Mouse (Mus musculus): ENCODE results near the gene Dhx58. TPM values are rescaled to one million over a fixed set of nuclear protein-coding genes. Genes with fewer than 3 reads are reported as not detected.

The Dhx58 gene
- polyA plus RNA-seq, 1 experiment, result 15.1 TPM

DNA sequence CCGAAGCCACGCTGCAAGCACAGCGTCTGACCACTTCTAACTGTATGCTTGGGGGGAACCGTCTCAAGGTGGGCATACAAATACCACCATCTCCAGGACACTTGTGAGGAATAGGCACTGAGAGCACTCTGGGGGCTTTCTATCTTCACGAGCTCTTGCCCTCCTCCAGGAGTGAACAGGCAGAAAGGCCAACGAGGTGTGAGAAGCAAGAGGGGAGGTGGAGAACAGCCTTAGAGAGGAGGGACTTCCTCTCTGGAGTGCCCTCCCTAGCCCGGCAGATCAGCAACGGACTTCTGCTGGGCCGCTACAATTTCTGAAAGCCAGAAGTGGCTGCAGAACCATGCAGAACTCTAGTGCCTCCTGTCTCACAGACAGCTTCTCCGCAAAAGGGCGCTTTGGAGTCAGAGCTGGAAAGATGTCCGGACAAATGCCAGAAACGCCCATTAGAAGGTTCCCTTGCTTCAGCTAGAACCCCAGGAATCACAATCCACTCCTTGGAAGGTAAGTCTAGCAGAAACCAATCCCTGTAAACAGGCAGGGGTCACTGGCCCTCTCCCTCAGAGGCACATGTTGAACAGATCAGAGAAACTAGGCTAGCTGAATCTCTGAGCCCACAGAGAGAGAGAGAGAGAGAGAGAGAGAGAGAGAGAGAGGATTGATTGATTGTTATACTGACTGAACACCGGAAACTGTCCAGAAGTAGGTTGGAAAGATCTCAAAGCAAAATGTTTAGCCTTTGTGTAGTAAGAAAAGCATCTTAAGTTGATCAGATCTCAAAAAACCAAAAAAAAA lies 32.1 kb upstream of the Dhx58 start:
- Histone ChIP-seq H3K27me3 (ENCODE audit: control insufficient read depth, insufficient read depth, low read length) (no peaks in the 10 kb centered on the region), H3K36me3 (ENCODE audit: control insufficient read depth, insufficient read depth, low read length) (no peaks in the 10 kb centered on the region; the same call in 1 of the 2 replicates), H3K4me1 (ENCODE audit: control insufficient read depth, insufficient read depth, insufficient read length) (peaks cover 18% of the 10 kb centered on the region; the same call in 1 of the 2 replicates), H3K27ac (ENCODE audit: insufficient read depth, low read length) (peak overlapping the region; percentile 43), H3K4me3 (ENCODE audit: extremely low read depth, insufficient read depth, insufficient read length) (peak overlapping the region; percentile 39)
- no peak for TF ChIP-seq CTCF (IDR thresholded peaks at IDR 0.05; ENCODE audit: extremely low read depth, insufficient read depth, insufficient read length, insufficient replicate concordance)
- TF ChIP-seq POLR2A (IDR thresholded peaks at IDR 0.05; ENCODE audit: low read depth, low read length), result no peak
- 9% methylated on average over 14 of the region's 14 CpGs for WGBS
- no peak for DNase-seq (ENCODE audit: low read depth in 1 of 2, low spot score in 2 of 2)

GRCm38 (mm10) chr11:100735134-100735865 lies 31.2 kb upstream of the Dhx58 start:
- H3K36me3 ChIP-seq (ENCODE audit: control insufficient read depth, insufficient read depth, low read length), result no peaks in the 10 kb centered on the region; the same call in 1 of the 2 replicates
- H3K27me3 ChIP-seq (ENCODE audit: control insufficient read depth, insufficient read depth, low read length), result no peaks in the 10 kb centered on the region
- no peak for DNase-seq (ENCODE audit: low read depth in 1 of 2, low spot score in 2 of 2)
- 57% methylated on average over 9 of the region's 9 CpGs for WGBS
- H3K4me1 ChIP-seq (ENCODE audit: control insufficient read depth, insufficient read depth, insufficient read length), result peaks cover 23% of the 10 kb centered on the region; the same call in 1 of the 2 replicates
- peak overlapping the region; percentile 43 for H3K27ac ChIP-seq (ENCODE audit: insufficient read depth, low read length)
- peak overlapping the region; percentile 39 for H3K4me3 ChIP-seq (ENCODE audit: extremely low read depth, insufficient read depth, insufficient read length)
- TF ChIP-seq CTCF (IDR thresholded peaks at IDR 0.05; ENCODE audit: extremely low read depth, insufficient read depth, insufficient read length, insufficient replicate concordance) (no peak), POLR2A (IDR thresholded peaks at IDR 0.05; ENCODE audit: low read depth, low read length) (no peak)

DNA sequence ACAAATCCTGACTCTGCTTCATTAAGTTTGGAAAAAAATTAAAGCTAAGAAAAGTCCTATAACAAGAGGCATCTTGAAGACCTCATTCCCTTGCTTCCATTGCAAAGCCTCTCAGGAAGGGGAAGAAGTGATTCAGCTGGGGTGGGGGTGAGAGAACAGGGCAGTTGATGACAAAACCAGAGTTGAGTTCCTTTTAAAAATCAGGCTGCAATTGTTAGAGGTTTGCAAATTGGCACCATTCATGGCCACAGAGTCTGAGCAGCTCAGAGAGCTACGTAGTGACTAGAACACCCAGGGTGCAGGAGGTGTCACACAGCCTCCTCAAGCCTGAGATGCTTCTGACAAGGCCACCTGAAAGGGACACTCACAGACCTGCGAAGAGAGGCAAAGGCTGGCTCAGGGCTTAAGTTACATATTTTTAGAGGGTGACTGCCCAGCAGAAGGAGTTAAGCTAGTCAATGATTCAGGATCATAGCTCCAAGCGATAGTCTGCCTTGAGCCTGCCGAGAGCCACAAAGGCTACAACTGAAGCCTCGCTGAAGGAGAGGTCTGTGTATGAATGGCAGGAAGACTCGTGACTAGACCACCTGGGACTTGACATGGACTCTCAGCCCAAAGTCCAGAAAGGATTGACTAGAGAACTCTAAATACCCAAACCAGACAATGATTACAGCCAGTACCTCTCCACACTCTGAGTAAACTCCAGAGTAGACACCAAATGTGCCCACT lies 26.6 kb upstream of the Dhx58 start:
- DNase-seq (ENCODE audit: low read depth in 1 of 2, low spot score in 2 of 2), result no peak
- Histone ChIP-seq H3K27me3 (ENCODE audit: control insufficient read depth, insufficient read depth, low read length) (no peaks in the 10 kb centered on the region), H3K4me1 (ENCODE audit: control insufficient read depth, insufficient read depth, insufficient read length) (peaks cover 19% of the 10 kb centered on the region), H3K36me3 (ENCODE audit: control insufficient read depth, insufficient read depth, low read length) (peaks cover 9% of the 10 kb centered on the region), H3K27ac (ENCODE audit: insufficient read depth, low read length) (0 out of 2 replicates have a peak overlapping the region, but pooled peaks have one; percentile 3), H3K4me3 (ENCODE audit: extremely low read depth, insufficient read depth, insufficient read length) (no peak overlapping the region)
- TF ChIP-seq CTCF (IDR thresholded peaks at IDR 0.05; ENCODE audit: extremely low read depth, insufficient read depth, insufficient read length, insufficient replicate concordance), result no peak
- no peak for TF ChIP-seq POLR2A (IDR thresholded peaks at IDR 0.05; ENCODE audit: low read depth, low read length)
- 71% methylated on average over 6 of the region's 6 CpGs for WGBS

DNA sequence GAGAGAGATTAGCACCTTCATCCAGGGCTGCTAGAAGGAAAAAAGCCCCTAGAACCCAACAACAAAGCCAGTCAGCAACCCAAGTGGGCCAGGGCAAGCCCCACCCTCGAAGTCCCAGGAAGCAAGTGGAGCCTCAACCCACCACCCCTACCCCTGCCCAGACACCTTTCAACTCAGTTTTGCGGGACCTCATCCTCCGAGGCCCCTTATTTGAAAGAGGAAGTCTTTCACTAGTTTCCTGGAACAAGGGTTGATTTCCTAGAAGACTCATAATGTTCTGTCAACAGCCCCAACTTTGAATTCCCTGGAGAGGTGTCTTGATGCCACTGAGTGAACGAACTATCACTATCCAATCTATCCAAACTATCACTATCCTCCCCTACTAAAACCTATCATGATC lies 25.9 kb upstream of the Dhx58 start:
- TF ChIP-seq CTCF (IDR thresholded peaks at IDR 0.05; ENCODE audit: extremely low read depth, insufficient read depth, insufficient read length, insufficient replicate concordance) (no peak), POLR2A (IDR thresholded peaks at IDR 0.05; ENCODE audit: low read depth, low read length) (no peak)
- H3K36me3 ChIP-seq (ENCODE audit: control insufficient read depth, insufficient read depth, low read length), result peaks cover 9% of the 10 kb centered on the region
- WGBS, result 15% methylated on average over 4 of the region's 4 CpGs

GRCm38 (mm10) chr11:100728601-100729000 lies 24.5 kb upstream of the Dhx58 start:
- H3K4me1 ChIP-seq (ENCODE audit: control insufficient read depth, insufficient read depth, insufficient read length), result peaks cover 22% of the 10 kb centered on the region
- no peak overlapping the region for H3K27ac ChIP-seq (ENCODE audit: insufficient read depth, low read length)
- no peak overlapping the region for H3K4me3 ChIP-seq (ENCODE audit: extremely low read depth, insufficient read depth, insufficient read length)
- no peaks in the 10 kb centered on the region for H3K27me3 ChIP-seq (ENCODE audit: control insufficient read depth, insufficient read depth, low read length)
- 77% methylated on average over 6 of the region's 6 CpGs for WGBS
- peaks cover 9% of the 10 kb centered on the region for H3K36me3 ChIP-seq (ENCODE audit: control insufficient read depth, insufficient read depth, low read length)
- DNase-seq (ENCODE audit: low read depth in 1 of 2, low spot score in 2 of 2), result no peak
- TF ChIP-seq CTCF (IDR thresholded peaks at IDR 0.05; ENCODE audit: extremely low read depth, insufficient read depth, insufficient read length, insufficient replicate concordance) (no peak), POLR2A (IDR thresholded peaks at IDR 0.05; ENCODE audit: low read depth, low read length) (no peak)

More for the DNA sequence above, 25.9 kb upstream of the Dhx58 start:
- no peak for DNase-seq (ENCODE audit: low read depth in 1 of 2, low spot score in 2 of 2)
- Histone ChIP-seq H3K27ac (ENCODE audit: insufficient read depth, low read length) (peak overlapping the region; percentile 35; the same call in 1 of the 2 replicates), H3K4me1 (ENCODE audit: control insufficient read depth, insufficient read depth, insufficient read length) (peaks cover 19% of the 10 kb centered on the region), H3K4me3 (ENCODE audit: extremely low read depth, insufficient read depth, insufficient read length) (no peak overlapping the region), H3K27me3 (ENCODE audit: control insufficient read depth, insufficient read depth, low read length) (no peaks in the 10 kb centered on the region)

DNA sequence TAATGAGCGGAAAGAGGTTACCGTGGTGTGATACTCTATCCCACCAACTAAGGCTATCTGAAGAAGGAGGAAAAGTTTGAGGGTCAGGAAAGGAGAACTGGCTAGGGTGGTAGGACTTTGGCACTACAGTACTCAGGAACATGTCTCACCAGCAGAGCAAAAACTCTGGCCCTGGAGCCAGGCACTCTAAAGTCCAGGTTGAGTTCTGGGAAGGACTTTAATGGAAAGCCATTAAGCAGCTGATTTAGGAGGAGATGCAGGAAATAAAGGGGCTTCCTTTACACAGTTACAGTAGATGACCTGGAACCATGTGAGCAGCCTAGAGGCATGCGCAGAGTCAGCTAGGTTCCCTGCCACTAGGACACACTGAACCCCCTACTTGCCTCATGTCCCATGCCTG lies 23.1 kb upstream of the Dhx58 start:
- peaks cover 9% of the 10 kb centered on the region for H3K36me3 ChIP-seq (ENCODE audit: control insufficient read depth, insufficient read depth, low read length)
- no peak overlapping the region for H3K27ac ChIP-seq (ENCODE audit: insufficient read depth, low read length)
- no peak for DNase-seq (ENCODE audit: low read depth in 1 of 2, low spot score in 2 of 2)
- H3K4me1 ChIP-seq (ENCODE audit: control insufficient read depth, insufficient read depth, insufficient read length), result peaks cover 27% of the 10 kb centered on the region
- no peak overlapping the region for H3K4me3 ChIP-seq (ENCODE audit: extremely low read depth, insufficient read depth, insufficient read length)
- TF ChIP-seq POLR2A (IDR thresholded peaks at IDR 0.05; ENCODE audit: low read depth, low read length) (no peak), CTCF (IDR thresholded peaks at IDR 0.05; ENCODE audit: extremely low read depth, insufficient read depth, insufficient read length, insufficient replicate concordance) (no peak)
- H3K27me3 ChIP-seq (ENCODE audit: control insufficient read depth, insufficient read depth, low read length), result no peaks in the 10 kb centered on the region
- 93% methylated on average over 3 of the region's 3 CpGs for WGBS

Measured in spleen, adult 2 months (tissue).